Mouse (Mus musculus): ENCODE measurements around the gene Gm1113. TPM values are rescaled to one million over a fixed set of nuclear protein-coding genes. Genes with fewer than 3 reads are reported as not detected.

Gene Gm1113
- polyA plus RNA-seq, 1 experiment from 2014 or later: not detected

DNA sequence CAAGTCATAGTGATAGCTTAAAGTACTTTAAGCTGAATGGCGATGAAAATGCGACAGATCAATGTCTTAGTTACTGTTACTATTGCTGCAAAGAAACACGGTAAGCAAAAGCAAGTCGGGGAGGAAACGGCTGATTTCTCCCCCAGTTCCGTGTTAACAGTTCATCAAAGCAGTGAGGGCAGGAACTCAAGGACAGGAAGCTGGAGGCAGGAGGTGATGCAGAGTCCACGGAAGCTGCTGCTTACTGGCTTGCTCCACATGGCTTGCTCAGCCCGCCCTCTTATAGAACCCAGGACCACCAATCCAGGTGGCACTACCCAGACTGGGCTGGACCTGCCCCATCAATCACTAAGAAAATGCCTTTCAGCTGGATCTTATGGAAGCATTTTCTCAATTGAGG lies 58.5 kb downstream of the Gm1113 start:
- 91% methylated on average over 8 of the region's 8 CpGs for WGBS
- Histone ChIP-seq H3K27me3 (no peaks in the 10 kb centered on the region), H3K9ac (no peak overlapping the region), H3K4me2 (replicated peaks) (no peak overlapping the region), H3K4me1 (no peaks in the 10 kb centered on the region), H3K36me3 (peaks cover 52% of the 10 kb centered on the region), H3K4me3 (no peak overlapping the region), H3K9me3 (replicated peaks) (no peaks in the 10 kb centered on the region), H3K27ac (no peak overlapping the region)
- ATAC-seq (ENCODE audit: low FRiP score): no peak

Other genes with a start within 250 kb of the Gm1113 start
- 15.8 and 21.5 TPM in 2 replicates for gene Cdon, start 97.1 kb downstream of the Gm1113 start, polyA plus RNA-seq (2016; fragmentation: Nextera tagmentation; extraction: Ambion mirVana)
- gene Ddx25, start 40.3 kb upstream of the Gm1113 start, polyA plus RNA-seq (2016; fragmentation: Nextera tagmentation; extraction: Ambion mirVana): 11.5 and 12.6 TPM in 2 replicates
- 16.3 and 16.7 TPM in 2 replicates for gene Pus3, start 40.3 kb upstream of the Gm1113 start, polyA plus RNA-seq (2016; fragmentation: Nextera tagmentation; extraction: Ambion mirVana)
- 2.0 and 2.3 TPM in 2 replicates for gene Pate2, start 52.0 kb upstream of the Gm1113 start, polyA plus RNA-seq (2016; fragmentation: Nextera tagmentation; extraction: Ambion mirVana)
- gene Hyls1, start 52.1 kb upstream of the Gm1113 start, polyA plus RNA-seq (2016; fragmentation: Nextera tagmentation; extraction: Ambion mirVana): 21.8 and 22.3 TPM in 2 replicates
- not detected in 2 replicates for gene Pate4, start 93.7 kb upstream of the Gm1113 start, polyA plus RNA-seq (2016; fragmentation: Nextera tagmentation; extraction: Ambion mirVana)
- not detected in 2 replicates for gene Pate3, start 129.9 kb upstream of the Gm1113 start, polyA plus RNA-seq (2016; fragmentation: Nextera tagmentation; extraction: Ambion mirVana)
- gene Pate1, start 169.1 kb upstream of the Gm1113 start, polyA plus RNA-seq (2016; fragmentation: Nextera tagmentation; extraction: Ambion mirVana): 0.18 TPM in 1 of 2 replicates, not detected in the other
- not detected in 2 replicates for gene Gm17677, start 222.8 kb upstream of the Gm1113 start, polyA plus RNA-seq (2016; fragmentation: Nextera tagmentation; extraction: Ambion mirVana)